Mouse (Mus musculus): ENCODE measurements around the gene Duoxa1. TPM values are rescaled to one million over a fixed set of nuclear protein-coding genes. Genes with fewer than 3 reads are reported as not detected.
"Not testable (repeated sequence)": the region's sequence is repeated elsewhere in the genome, so short reads cannot be mapped to it uniquely, and the experiment has no call there.

Gene Duoxa1
- polyA plus RNA-seq, 1 experiment from 2014 or later: 0.90 TPM

DNA sequence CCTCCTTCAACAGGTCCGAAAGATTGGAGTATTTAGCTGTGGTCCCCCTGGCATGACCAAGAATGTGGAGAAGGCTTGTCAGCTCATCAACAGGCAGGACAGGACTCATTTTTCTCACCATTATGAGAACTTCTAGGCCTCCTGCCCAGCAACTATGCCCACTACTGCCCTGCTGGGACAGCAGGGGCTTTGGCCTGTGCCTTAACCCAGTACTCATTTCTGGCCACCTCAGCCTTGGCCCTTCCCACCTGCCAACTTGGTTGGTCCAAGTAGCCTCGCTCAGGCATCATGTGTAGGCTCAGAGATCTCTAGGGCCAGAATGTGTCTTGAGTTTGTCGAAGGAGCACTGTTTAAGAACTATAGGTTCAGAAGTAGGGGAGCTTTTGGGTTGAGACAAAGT lies 33.7 kb upstream of the Duoxa1 start:
- H3K9ac ChIP-seq (replicated peaks; ENCODE audit: low read length): no peak overlapping the region
- ATAC-seq (replicated peaks; ENCODE audit: insufficient number of reproducible peaks, low FRiP score, low TSS enrichment, low read depth) (no peak), DNase-seq (ENCODE audit: low spot score) (no peak)
- H3K4me1 ChIP-seq (ENCODE audit: control insufficient read depth, insufficient read depth, low read length): peaks cover 2% of the 10 kb centered on the region; the same call in 1 of the 2 replicates
- H3K36me3 ChIP-seq (replicated peaks; ENCODE audit: control insufficient read depth, insufficient read depth, low read depth, low read length): no peaks in the 10 kb centered on the region
- WGBS: 89% methylated on average over 3 of the region's 3 CpGs
- no peaks in the 10 kb centered on the region for H3K27me3 ChIP-seq (ENCODE audit: control insufficient read depth, insufficient read depth, low read length)
- H3K27ac ChIP-seq (replicated peaks; ENCODE audit: low read depth, low read length): no peak overlapping the region
- no peak overlapping the region for H3K4me2 ChIP-seq (ENCODE audit: low read depth, low read length)
- H3K9me3 ChIP-seq (replicated peaks; ENCODE audit: control insufficient read depth, low read length): no peaks in the 10 kb centered on the region
- H3K4me3 ChIP-seq (ENCODE audit: low read depth, low read length): no peak overlapping the region

DNA sequence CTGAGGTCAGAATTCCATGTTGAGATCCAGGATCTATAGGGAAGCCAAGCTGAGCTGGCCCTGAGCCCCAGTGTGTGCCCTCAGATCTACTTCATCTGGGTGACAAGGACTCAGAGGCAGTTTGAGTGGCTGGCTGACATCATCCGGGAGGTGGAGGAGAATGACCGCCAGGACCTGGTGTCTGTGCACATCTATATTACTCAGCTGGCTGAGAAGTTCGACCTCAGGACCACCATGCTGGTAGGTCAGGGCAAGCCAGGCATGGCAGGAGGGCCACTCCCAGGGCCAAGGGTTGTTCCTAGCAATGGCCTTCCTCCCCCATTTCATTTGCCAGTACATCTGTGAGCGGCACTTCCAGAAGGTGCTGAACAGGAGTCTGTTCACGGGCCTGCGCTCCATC lies 32.6 kb upstream of the Duoxa1 start:
- ATAC-seq (replicated peaks; ENCODE audit: insufficient number of reproducible peaks, low FRiP score, low TSS enrichment, low read depth); H3K4me2 ChIP-seq (ENCODE audit: low read depth, low read length); H3K36me3 ChIP-seq (replicated peaks; ENCODE audit: control insufficient read depth, insufficient read depth, low read depth, low read length); H3K27ac ChIP-seq (replicated peaks; ENCODE audit: low read depth, low read length); H3K9ac ChIP-seq (replicated peaks; ENCODE audit: low read length); H3K4me1 ChIP-seq (ENCODE audit: control insufficient read depth, insufficient read depth, low read length); H3K27me3 ChIP-seq (ENCODE audit: control insufficient read depth, insufficient read depth, low read length); H3K9me3 ChIP-seq (replicated peaks; ENCODE audit: control insufficient read depth, low read length); H3K4me3 ChIP-seq (ENCODE audit: low read depth, low read length); DNase-seq (ENCODE audit: low spot score): not testable (repeated sequence)
- 95% methylated on average over 6 of the region's 6 CpGs for WGBS

DNA sequence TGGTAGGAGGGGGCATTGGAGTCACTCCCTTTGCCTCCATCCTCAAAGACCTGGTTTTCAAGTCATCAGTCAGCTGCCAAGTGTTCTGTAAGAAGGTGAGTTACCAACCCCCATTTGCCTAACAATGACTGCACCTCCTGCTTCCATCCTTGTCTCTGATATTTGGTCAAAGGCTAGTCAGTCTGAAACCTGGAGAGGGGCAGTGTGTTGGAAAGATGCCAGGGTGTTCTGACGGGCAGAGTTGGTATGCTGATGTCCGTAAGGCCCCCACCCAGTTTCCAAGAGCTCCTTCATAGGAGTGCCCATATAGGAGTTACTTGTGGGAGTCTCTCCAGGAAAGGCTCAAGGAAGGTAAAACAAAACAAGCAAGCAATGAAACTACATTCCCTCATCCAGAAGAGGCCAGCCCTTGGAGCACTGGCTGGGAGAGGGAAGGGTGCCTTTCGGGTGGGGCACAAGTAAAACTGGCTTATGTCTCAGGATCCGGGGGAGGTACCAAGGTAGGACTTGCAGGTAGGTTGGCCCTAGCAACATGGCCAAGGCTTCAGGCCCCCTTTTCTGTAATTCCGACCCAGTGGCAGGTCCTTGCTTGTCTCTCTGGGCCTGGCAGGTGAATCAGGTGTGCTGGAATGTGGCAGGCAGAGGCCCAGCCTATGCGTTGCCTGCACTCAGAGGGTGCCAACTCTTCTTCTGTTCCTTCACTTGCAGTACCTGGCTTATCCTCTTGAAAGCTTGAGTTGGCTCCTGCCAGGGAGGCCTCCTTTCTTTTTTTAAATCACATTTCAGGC lies 31.8 kb upstream of the Duoxa1 start:
- H3K9ac ChIP-seq (replicated peaks; ENCODE audit: low read length): no peak overlapping the region
- no peaks in the 10 kb centered on the region for H3K36me3 ChIP-seq (replicated peaks; ENCODE audit: control insufficient read depth, insufficient read depth, low read depth, low read length)
- no peak overlapping the region for H3K4me3 ChIP-seq (ENCODE audit: low read depth, low read length)
- 75% methylated on average over 6 of the region's 6 CpGs for WGBS
- no peaks in the 10 kb centered on the region for H3K27me3 ChIP-seq (ENCODE audit: control insufficient read depth, insufficient read depth, low read length)
- peak; percentile 17 for DNase-seq (ENCODE audit: low spot score)
- peaks cover 2% of the 10 kb centered on the region; the same call in 1 of the 2 replicates for H3K4me1 ChIP-seq (ENCODE audit: control insufficient read depth, insufficient read depth, low read length)
- no peaks in the 10 kb centered on the region for H3K9me3 ChIP-seq (replicated peaks; ENCODE audit: control insufficient read depth, low read length)
- ATAC-seq (replicated peaks; ENCODE audit: insufficient number of reproducible peaks, low FRiP score, low TSS enrichment, low read depth): no peak
- no peak overlapping the region for H3K4me2 ChIP-seq (ENCODE audit: low read depth, low read length)
- no peak overlapping the region for H3K27ac ChIP-seq (replicated peaks; ENCODE audit: low read depth, low read length)

DNA sequence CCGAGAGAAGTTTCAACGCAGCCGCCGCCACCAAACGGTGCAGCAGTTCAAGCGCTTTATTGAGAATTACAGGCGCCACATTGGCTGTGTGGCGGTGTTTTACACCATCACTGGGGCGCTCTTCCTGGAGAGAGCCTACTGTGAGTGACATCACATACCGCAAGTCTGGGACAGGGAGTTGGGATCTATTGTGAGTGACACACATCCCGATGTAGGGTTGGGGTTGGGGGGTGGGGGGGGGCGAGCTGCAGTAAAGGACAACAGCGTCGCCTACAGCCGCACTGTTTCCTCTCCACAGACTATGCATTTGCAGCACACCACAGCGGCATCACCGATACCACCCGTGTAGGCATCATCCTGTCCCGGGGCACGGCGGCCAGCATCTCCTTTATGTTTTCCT lies 23.8 kb upstream of the Duoxa1 start:
- H3K4me3 ChIP-seq (ENCODE audit: low read depth, low read length): no peak overlapping the region
- no peak for ATAC-seq (replicated peaks; ENCODE audit: insufficient number of reproducible peaks, low FRiP score, low TSS enrichment, low read depth)

DNA sequence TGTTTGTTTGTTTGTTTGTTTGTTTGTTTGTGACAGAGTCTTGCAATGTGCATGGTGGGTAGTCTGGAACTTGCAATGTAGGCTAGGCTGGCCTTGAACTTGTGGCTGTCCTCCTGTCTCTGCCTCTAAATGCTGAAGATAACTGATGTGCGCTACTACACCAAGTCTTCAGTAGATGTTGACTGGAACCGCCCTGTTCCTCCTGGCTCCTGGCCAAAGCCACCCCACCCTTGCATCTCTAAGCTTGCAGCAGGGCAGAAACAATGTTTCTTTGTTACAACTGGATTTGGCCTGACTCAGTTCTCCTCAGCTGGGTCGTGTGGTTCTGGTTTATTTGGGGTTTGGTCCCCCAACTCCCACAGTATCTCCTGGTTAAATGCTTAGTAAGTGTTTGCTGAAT lies 20.6 kb upstream of the Duoxa1 start:
- no peak overlapping the region for H3K4me3 ChIP-seq (ENCODE audit: low read depth, low read length)
- no peak overlapping the region for H3K27ac ChIP-seq (replicated peaks; ENCODE audit: low read depth, low read length)
- no peak overlapping the region for H3K9ac ChIP-seq (replicated peaks; ENCODE audit: low read length)
- H3K4me1 ChIP-seq (ENCODE audit: control insufficient read depth, insufficient read depth, low read length): no peaks in the 10 kb centered on the region
- no peak overlapping the region for H3K4me2 ChIP-seq (ENCODE audit: low read depth, low read length)
- DNase-seq (ENCODE audit: low spot score) (no peak), ATAC-seq (replicated peaks; ENCODE audit: insufficient number of reproducible peaks, low FRiP score, low TSS enrichment, low read depth) (no peak)
- 69% methylated on average over 3 of the region's 3 CpGs for whole genome bisulfite sequencing
- no peaks in the 10 kb centered on the region for H3K27me3 ChIP-seq (ENCODE audit: control insufficient read depth, insufficient read depth, low read length)
- H3K36me3 ChIP-seq (replicated peaks; ENCODE audit: control insufficient read depth, insufficient read depth, low read depth, low read length): no peaks in the 10 kb centered on the region
- no peaks in the 10 kb centered on the region for H3K9me3 ChIP-seq (replicated peaks; ENCODE audit: control insufficient read depth, low read length)

More for the DNA sequence above, 23.8 kb upstream of the Duoxa1 start:
- Histone ChIP-seq H3K9me3 (replicated peaks; ENCODE audit: control insufficient read depth, low read length) (no peaks in the 10 kb centered on the region), H3K36me3 (replicated peaks; ENCODE audit: control insufficient read depth, insufficient read depth, low read depth, low read length) (no peaks in the 10 kb centered on the region), H3K4me2 (ENCODE audit: low read depth, low read length) (peak overlapping the region; percentile 3; the same call in 1 of the 2 replicates), H3K4me1 (ENCODE audit: control insufficient read depth, insufficient read depth, low read length) (no peaks in the 10 kb centered on the region), H3K27me3 (ENCODE audit: control insufficient read depth, insufficient read depth, low read length) (no peaks in the 10 kb centered on the region), H3K27ac (replicated peaks; ENCODE audit: low read depth, low read length) (no peak overlapping the region), H3K9ac (replicated peaks; ENCODE audit: low read length) (no peak overlapping the region)
- no peak for DNase-seq (ENCODE audit: low spot score)
- 63% methylated on average over 21 of the region's 21 CpGs for WGBS

DNA sequence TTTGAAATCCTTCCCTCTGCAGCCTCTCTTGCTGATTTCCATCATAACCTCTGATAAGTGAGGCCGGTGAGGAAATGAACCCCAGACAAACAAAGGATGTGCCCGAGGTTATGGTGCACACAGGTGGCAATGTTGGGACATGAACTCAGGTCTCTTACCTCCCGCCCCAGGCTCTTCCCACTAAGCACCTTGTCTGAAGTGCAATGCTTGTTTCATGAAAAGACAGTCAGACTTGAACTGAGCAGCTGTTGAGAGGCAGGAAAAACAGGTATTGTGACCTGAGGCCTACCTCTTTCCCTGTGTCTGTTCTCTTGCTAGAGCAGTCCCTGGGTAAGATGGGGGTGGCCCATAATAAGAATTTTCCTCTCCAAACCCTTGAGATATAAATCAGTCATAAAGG lies 18.7 kb upstream of the Duoxa1 start:
- 79% methylated on average over 3 of the region's 3 CpGs for WGBS
- no peaks in the 10 kb centered on the region for H3K4me1 ChIP-seq (ENCODE audit: control insufficient read depth, insufficient read depth, low read length)

DNA sequence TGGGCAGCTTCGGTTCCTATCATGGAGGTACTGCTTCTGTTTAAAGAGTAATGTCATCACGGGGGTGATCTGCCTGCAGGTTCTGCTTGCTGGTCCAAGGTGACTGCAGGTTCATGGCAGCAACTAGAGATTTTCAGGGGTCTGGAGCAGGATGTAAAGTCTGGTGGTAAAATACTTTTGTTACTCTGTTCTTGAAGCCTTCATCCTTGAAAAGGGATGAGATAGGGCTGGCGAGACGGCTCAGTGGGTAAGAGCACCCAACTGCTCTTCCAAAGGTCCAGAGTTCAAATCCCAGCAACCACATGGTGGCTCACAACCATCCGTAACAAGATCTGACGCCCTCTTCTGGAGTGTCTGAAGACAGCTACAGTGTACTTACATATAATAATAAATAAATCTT lies 16.8 kb upstream of the Duoxa1 start:
- WGBS: 90% methylated on average over 4 of the region's 6 CpGs
- ATAC-seq (replicated peaks; ENCODE audit: insufficient number of reproducible peaks, low FRiP score, low TSS enrichment, low read depth); DNase-seq (ENCODE audit: low spot score); H3K9me3 ChIP-seq (replicated peaks; ENCODE audit: control insufficient read depth, low read length); H3K4me2 ChIP-seq (ENCODE audit: low read depth, low read length); H3K27me3 ChIP-seq (ENCODE audit: control insufficient read depth, insufficient read depth, low read length); H3K36me3 ChIP-seq (replicated peaks; ENCODE audit: control insufficient read depth, insufficient read depth, low read depth, low read length); H3K4me1 ChIP-seq (ENCODE audit: control insufficient read depth, insufficient read depth, low read length); H3K9ac ChIP-seq (replicated peaks; ENCODE audit: low read length); H3K4me3 ChIP-seq (ENCODE audit: low read depth, low read length); H3K27ac ChIP-seq (replicated peaks; ENCODE audit: low read depth, low read length): not testable (repeated sequence)

More for the DNA sequence above, 18.7 kb upstream of the Duoxa1 start:
- Histone ChIP-seq H3K4me2 (ENCODE audit: low read depth, low read length) (no peak overlapping the region), H3K4me3 (ENCODE audit: low read depth, low read length) (no peak overlapping the region), H3K27ac (replicated peaks; ENCODE audit: low read depth, low read length) (no peak overlapping the region), H3K36me3 (replicated peaks; ENCODE audit: control insufficient read depth, insufficient read depth, low read depth, low read length) (no peaks in the 10 kb centered on the region), H3K9ac (replicated peaks; ENCODE audit: low read length) (no peak overlapping the region), H3K9me3 (replicated peaks; ENCODE audit: control insufficient read depth, low read length) (no peaks in the 10 kb centered on the region), H3K27me3 (ENCODE audit: control insufficient read depth, insufficient read depth, low read length) (no peaks in the 10 kb centered on the region)
- DNase-seq (ENCODE audit: low spot score) (no peak), ATAC-seq (replicated peaks; ENCODE audit: insufficient number of reproducible peaks, low FRiP score, low TSS enrichment, low read depth) (no peak)

- 68% methylated on average over 3 of the region's 3 CpGs for WGBS
- H3K9me3 ChIP-seq (replicated peaks; ENCODE audit: control insufficient read depth, low read length): no peaks in the 10 kb centered on the region
- no peak for ATAC-seq (replicated peaks; ENCODE audit: insufficient number of reproducible peaks, low FRiP score, low TSS enrichment, low read depth)
Observed at GRCm38 (mm10) chr2:122327986-122328385, 14.5 kb upstream of the Duoxa1 start.

More at GRCm38 (mm10) chr2:122327986-122328385, 14.5 kb upstream of the Duoxa1 start:
- H3K27ac ChIP-seq (replicated peaks; ENCODE audit: low read depth, low read length): no peak overlapping the region
- no peaks in the 10 kb centered on the region for H3K36me3 ChIP-seq (replicated peaks; ENCODE audit: control insufficient read depth, insufficient read depth, low read depth, low read length)
- H3K27me3 ChIP-seq (ENCODE audit: control insufficient read depth, insufficient read depth, low read length): no peaks in the 10 kb centered on the region
- H3K4me2 ChIP-seq (ENCODE audit: low read depth, low read length): no peak overlapping the region
- H3K4me1 ChIP-seq (ENCODE audit: control insufficient read depth, insufficient read depth, low read length): no peaks in the 10 kb centered on the region
- no peak overlapping the region for H3K4me3 ChIP-seq (ENCODE audit: low read depth, low read length)
- H3K9ac ChIP-seq (replicated peaks; ENCODE audit: low read length): no peak overlapping the region
- no peak for DNase-seq (ENCODE audit: low spot score)

Data from embryonic facial prominence, embryonic 11.5 days (tissue).